Mouse (Mus musculus): ENCODE data around the gene Dst.

- no peak for TF ChIP-seq CTCF (conservative IDR thresholded peaks at IDR 0.05; ENCODE audit: insufficient read depth, insufficient read length, low read depth, low read length)
- TF ChIP-seq POLR2A (IDR thresholded peaks at IDR 0.05; ENCODE audit: low read depth, low read length), result no peak
Measured at GRCm38 (mm10) chr1:34174517-34174916, 266.5 kb downstream of the Dst start.

Measured in kidney, adult 2 months (tissue).